Comparison of ENCODE assay signal across 19 mouse cellular contexts in genomic region chr15:88761551-88761950, GRCm38 (mm10). TPM values are rescaled to one million over a fixed set of nuclear protein-coding genes. Genes with fewer than 3 reads are reported as not detected.
DNase-seq lines count a peak whose midpoint lies in the region; ATAC-seq lines count a peak whose summit lies in the region.
"Had no signal": no experiment of that assay in that cellular context is flagged by ENCODE, and none has a peak within 500 bp of the region (broad histone marks: within the 10 kb centered on the region; RNA-seq: fewer than 3 reads in every experiment).

No protein-coding gene starts in this region.

- H3K27me3 ChIP-seq in midbrain, embryonic 11.5 days (ENCODE audit: control insufficient read depth, insufficient read depth, low read length) = no peaks in the 10 kb centered on the region
- H3K27me3 ChIP-seq in midbrain, embryonic 15.5 days (replicated peaks) = no peaks in the 10 kb centered on the region
- no peaks in the 10 kb centered on the region for H3K27me3 ChIP-seq in liver, embryonic 13.5 days
- H3K27me3 ChIP-seq in stomach, embryonic 15.5 days (replicated peaks) = no peaks in the 10 kb centered on the region
- H3K27me3 ChIP-seq: embryonic facial prominence, embryonic 12.5 days; heart, embryonic 13.5 days; hindbrain, embryonic 13.5 days had no signal

- H3K36me3 ChIP-seq in midbrain, embryonic 11.5 days (ENCODE audit: control insufficient read depth, insufficient read depth, low read length) = peaks cover 9% of the 10 kb centered on the region
- peaks cover 25% of the 10 kb centered on the region; the same call in 1 of the 2 replicates for H3K36me3 ChIP-seq in midbrain, embryonic 15.5 days (replicated peaks)
- peaks cover 78% of the 10 kb centered on the region for H3K36me3 ChIP-seq in liver, embryonic 13.5 days
- peaks cover 7% of the 10 kb centered on the region; the same call in 1 of the 2 replicates for H3K36me3 ChIP-seq in stomach, embryonic 15.5 days

- no peaks in the 10 kb centered on the region for H3K9me3 ChIP-seq in midbrain, embryonic 11.5 days (ENCODE audit: control insufficient read depth, low read length)
- no peaks in the 10 kb centered on the region for H3K9me3 ChIP-seq in midbrain, embryonic 15.5 days
- H3K9me3 ChIP-seq in liver, embryonic 13.5 days (replicated peaks) = no peaks in the 10 kb centered on the region
- H3K9me3 ChIP-seq in stomach, embryonic 15.5 days = no peaks in the 10 kb centered on the region
- H3K9me3 ChIP-seq: embryonic facial prominence, embryonic 12.5 days; G1E; heart, embryonic 13.5 days; hindbrain, embryonic 13.5 days had no signal

- no peak for ATAC-seq in midbrain, embryonic 11.5 days (ENCODE audit: low FRiP score)
- no peak for ATAC-seq in midbrain, embryonic 15.5 days (replicated peaks)
- 0 out of 2 replicates have a peak, but pooled peaks have one; percentile 32 for ATAC-seq in common myeloid progenitor, adult 5-6 weeks (replicated peaks; ENCODE audit: low read depth, poor library complexity, severe bottlenecking)
- peak; percentile 99 for ATAC-seq in liver, embryonic 13.5 days (ENCODE audit: low read depth)
- peak; percentile 91 for ATAC-seq in stomach, embryonic 15.5 days (ENCODE audit: insufficient read depth, low FRiP score, low read depth)
- ATAC-seq: forebrain, embryonic 16.5 days; inflammation-experienced regulatory T-cells, adult 6 months had no signal

- no peak overlapping the region for H3K9ac ChIP-seq in midbrain, embryonic 11.5 days (ENCODE audit: low read length)
- H3K9ac ChIP-seq in midbrain, embryonic 15.5 days = no peak overlapping the region
- no peak overlapping the region for H3K9ac ChIP-seq in liver, embryonic 13.5 days
- H3K9ac ChIP-seq in stomach, embryonic 15.5 days = no peak overlapping the region
- H3K9ac ChIP-seq: embryonic facial prominence, embryonic 12.5 days; heart, embryonic 13.5 days; hindbrain, embryonic 13.5 days had no signal

- DNase-seq in midbrain, embryonic 11.5 days (ENCODE audit: low spot score, missing footprints) = peak; percentile 2
- peak; percentile 66 for DNase-seq in liver, embryonic 13.5 days
- DNase-seq in ovary, postnatal 10 days (ENCODE audit: low spot score) = no peak
- DNase-seq in adrenal gland, adult 2 months = no peak
- DNase-seq: cerebellum, adult 9-10 months; kidney, postnatal 36 days; layer of hippocampus, adult 9-11 months; left cerebral cortex, postnatal 4 days; thymus, postnatal 25 days had no signal

- no peak overlapping the region for H3K4me2 ChIP-seq in midbrain, embryonic 11.5 days
- H3K4me2 ChIP-seq in midbrain, embryonic 15.5 days = no peak overlapping the region
- H3K4me2 ChIP-seq in liver, embryonic 13.5 days = peak overlapping the region; percentile 26; the same call in 1 of the 2 replicates
- H3K4me2 ChIP-seq in stomach, embryonic 15.5 days = no peak overlapping the region
- H3K4me2 ChIP-seq: embryonic facial prominence, embryonic 12.5 days; heart, embryonic 13.5 days; hindbrain, embryonic 13.5 days had no signal

- H3K4me3 ChIP-seq in midbrain, embryonic 11.5 days (ENCODE audit: low read depth, low read length) = no peak overlapping the region
- H3K4me3 ChIP-seq in midbrain, embryonic 15.5 days = no peak overlapping the region
- no peak overlapping the region for H3K4me3 ChIP-seq in liver, embryonic 13.5 days (replicated peaks)
- no peak overlapping the region for H3K4me3 ChIP-seq in stomach, embryonic 15.5 days (replicated peaks)
- H3K4me3 ChIP-seq: embryonic facial prominence, embryonic 12.5 days; heart, embryonic 13.5 days; hindbrain, embryonic 13.5 days; left cerebral cortex, adult 2 months had no signal

- H3K27ac ChIP-seq in midbrain, embryonic 11.5 days (ENCODE audit: low read depth, low read length) = no peak overlapping the region
- H3K27ac ChIP-seq in midbrain, embryonic 15.5 days = no peak overlapping the region
- H3K27ac ChIP-seq in liver, embryonic 13.5 days = peak overlapping the region; percentile 78
- no peak overlapping the region for H3K27ac ChIP-seq in stomach, embryonic 15.5 days
- H3K27ac ChIP-seq: embryonic facial prominence, embryonic 12.5 days; heart, embryonic 13.5 days; hindbrain, embryonic 13.5 days; left cerebral cortex, adult 2 months had no signal

- no peaks in the 10 kb centered on the region for H3K4me1 ChIP-seq in midbrain, embryonic 11.5 days (ENCODE audit: control insufficient read depth, insufficient read depth, low read length)
- H3K4me1 ChIP-seq in midbrain, embryonic 15.5 days = no peaks in the 10 kb centered on the region
- H3K4me1 ChIP-seq in liver, embryonic 13.5 days (replicated peaks) = peaks cover 60% of the 10 kb centered on the region
- H3K4me1 ChIP-seq in stomach, embryonic 15.5 days = no peaks in the 10 kb centered on the region
- H3K4me1 ChIP-seq: embryonic facial prominence, embryonic 12.5 days; hindbrain, embryonic 13.5 days had no signal

- 93% methylated on average over 4 of the region's 4 CpGs for WGBS in midbrain, embryonic 11.5 days
- WGBS in midbrain, embryonic 15.5 days = 90% methylated on average over 4 of the region's 4 CpGs
- 44% methylated on average over 4 of the region's 4 CpGs for WGBS in liver, embryonic 13.5 days (ENCODE audit: insufficient replicate concordance)
- 88% methylated on average over 4 of the region's 4 CpGs for WGBS in stomach, embryonic 15.5 days

RNA-seq across cellular contexts. Expression of gene Zbed4, which starts 10.1 kb away (rescaled TPM):
- polyA plus RNA-seq in midbrain, embryonic 11.5 days (2014; fragmentation: Nextera tagmentation; extraction: Ambion mirVana) = 42.5 and 45.6 TPM in 2 replicates
- polyA plus RNA-seq in midbrain, embryonic 15.5 days (2015; fragmentation: Nextera tagmentation; extraction: Ambion mirVana) = 17.7 and 19.0 TPM in 2 replicates
- 44.2 and 56.9 TPM in 2 replicates for total RNA-seq in common myeloid progenitor, adult 5-6 weeks (2017)
- 10.5 and 13.3 TPM in 2 replicates for polyA plus RNA-seq in liver, embryonic 13.5 days (2015; fragmentation: Nextera tagmentation; extraction: Ambion mirVana)
- polyA plus RNA-seq in stomach, embryonic 15.5 days (2015; fragmentation: Nextera tagmentation; extraction: Ambion mirVana) = 13.6 and 14.8 TPM in 2 replicates
- total RNA-seq in adrenal gland, adult 2 months (2021) = 10 to 100 TPM in 1 of 2 experiments, 1 to 10 TPM in 1; 7.5 to 13.2 TPM
- 1.7 and 2.0 TPM in 2 replicates for polyA plus RNA-seq in adrenal gland, adult 2 months (2012; rRNA removed)

RNA-seq across cellular contexts. Expression of gene Brd1, which starts 27.5 kb away (rescaled TPM):
- polyA plus RNA-seq in midbrain, embryonic 11.5 days (2014; fragmentation: Nextera tagmentation; extraction: Ambion mirVana) = 25.9 and 27.6 TPM in 2 replicates
- polyA plus RNA-seq in midbrain, embryonic 15.5 days (2015; fragmentation: Nextera tagmentation; extraction: Ambion mirVana) = 20.8 and 21.1 TPM in 2 replicates
- 59.4 and 63.7 TPM in 2 replicates for total RNA-seq in common myeloid progenitor, adult 5-6 weeks (2017)
- 5.5 and 6.0 TPM in 2 replicates for polyA plus RNA-seq in liver, embryonic 13.5 days (2015; fragmentation: Nextera tagmentation; extraction: Ambion mirVana)
- polyA plus RNA-seq in stomach, embryonic 15.5 days (2015; fragmentation: Nextera tagmentation; extraction: Ambion mirVana) = 17.8 and 19.9 TPM in 2 replicates
- total RNA-seq in adrenal gland, adult 2 months (2021) = 10 to 100 TPM; 38.0 to 52.6 TPM
- 7.5 and 9.6 TPM in 2 replicates for polyA plus RNA-seq in adrenal gland, adult 2 months (2012; rRNA removed)

RNA-seq across cellular contexts. Expression of gene Alg12, which starts 57.6 kb away (rescaled TPM):
- polyA plus RNA-seq in midbrain, embryonic 11.5 days (2014; fragmentation: Nextera tagmentation; extraction: Ambion mirVana) = 10.8 and 11.0 TPM in 2 replicates
- 9.4 and 9.6 TPM in 2 replicates for polyA plus RNA-seq in midbrain, embryonic 15.5 days (2015; fragmentation: Nextera tagmentation; extraction: Ambion mirVana)
- total RNA-seq in common myeloid progenitor, adult 5-6 weeks (2017) = 1.8 and 5.0 TPM in 2 replicates
- 5.6 and 6.3 TPM in 2 replicates for polyA plus RNA-seq in liver, embryonic 13.5 days (2015; fragmentation: Nextera tagmentation; extraction: Ambion mirVana)
- polyA plus RNA-seq in stomach, embryonic 15.5 days (2015; fragmentation: Nextera tagmentation; extraction: Ambion mirVana) = 11.6 and 13.4 TPM in 2 replicates
- total RNA-seq in adrenal gland, adult 2 months (2021) = 10 to 100 TPM; 15.2 to 19.2 TPM
- polyA plus RNA-seq in adrenal gland, adult 2 months (2012; rRNA removed) = 20.4 and 21.2 TPM in 2 replicates

RNA-seq across cellular contexts. Expression of gene Creld2, which starts 57.9 kb away (rescaled TPM):
- 72.5 and 81.7 TPM in 2 replicates for polyA plus RNA-seq in midbrain, embryonic 11.5 days (2014; fragmentation: Nextera tagmentation; extraction: Ambion mirVana)
- 60.7 and 69.3 TPM in 2 replicates for polyA plus RNA-seq in midbrain, embryonic 15.5 days (2015; fragmentation: Nextera tagmentation; extraction: Ambion mirVana)
- 55.5 and 67.1 TPM in 2 replicates for total RNA-seq in common myeloid progenitor, adult 5-6 weeks (2017)
- polyA plus RNA-seq in liver, embryonic 13.5 days (2015; fragmentation: Nextera tagmentation; extraction: Ambion mirVana) = 49.6 and 55.4 TPM in 2 replicates
- 124 and 125 TPM in 2 replicates for polyA plus RNA-seq in stomach, embryonic 15.5 days (2015; fragmentation: Nextera tagmentation; extraction: Ambion mirVana)
- total RNA-seq in adrenal gland, adult 2 months (2021) = 10 to 100 TPM; 44.8 to 45.6 TPM
- polyA plus RNA-seq in adrenal gland, adult 2 months (2012; rRNA removed) = 25.5 and 25.7 TPM in 2 replicates

Comparison
In these comparisons a context has a peak if more than half of its experiments do, and no peak if none do; other contexts are left out.
1. ATAC-seq: peak in common myeloid progenitor, adult 5-6 weeks (single experiment), liver, embryonic 13.5 days (single experiment) and stomach, embryonic 15.5 days (single experiment); none in midbrain, embryonic 11.5 days (single experiment) and midbrain, embryonic 15.5 days (single experiment).
2. DNase-seq: peak in midbrain, embryonic 11.5 days (single experiment) and liver, embryonic 13.5 days (single experiment); none in ovary, postnatal 10 days (single experiment) and adrenal gland, adult 2 months (single experiment).